Mouse (Mus musculus): ENCODE results near the gene Pi16. TPM values are rescaled to one million over a fixed set of nuclear protein-coding genes. Genes with fewer than 3 reads are reported as not detected.

The Pi16 gene
- total RNA-seq, 2 experiments from 2014 or later: 7.0 to 9.9 TPM

- no peak for ATAC-seq (replicated peaks; ENCODE audit: poor library complexity, severe bottlenecking)
These were observed 9.3 kb downstream of the Pi16 start for GRCm38 (mm10) chr17:29326531-29327529.

- no peak for ATAC-seq (replicated peaks; ENCODE audit: poor library complexity, severe bottlenecking)
These were observed 10.2 kb downstream of the Pi16 start for GRCm38 (mm10) chr17:29327691-29328090.

- ATAC-seq (replicated peaks; ENCODE audit: poor library complexity, severe bottlenecking): no peak
These were observed 12.7 kb downstream of the Pi16 start for GRCm38 (mm10) chr17:29330221-29330620.

GRCm38 (mm10) chr17:29330671-29331410, 13.4 kb downstream of the Pi16 start:
- ATAC-seq (replicated peaks; ENCODE audit: poor library complexity, severe bottlenecking): no peak

GRCm38 (mm10) chr17:29332186-29332685, 14.8 kb downstream of the Pi16 start:
- ATAC-seq (replicated peaks; ENCODE audit: poor library complexity, severe bottlenecking): no peak

GRCm38 (mm10) chr17:29336266-29336990, 18.9 kb downstream of the Pi16 start:
- ATAC-seq (replicated peaks; ENCODE audit: poor library complexity, severe bottlenecking): no peak

GRCm38 (mm10) chr17:29337979-29338823, 20.7 kb downstream of the Pi16 start:
- ATAC-seq (replicated peaks; ENCODE audit: poor library complexity, severe bottlenecking): no peak

GRCm38 (mm10) chr17:29339170-29339768, 21.8 kb downstream of the Pi16 start:
- ATAC-seq (replicated peaks; ENCODE audit: poor library complexity, severe bottlenecking): no peak

GRCm38 (mm10) chr17:29340406-29341261, 23.2 kb downstream of the Pi16 start:
- no peak for ATAC-seq (replicated peaks; ENCODE audit: poor library complexity, severe bottlenecking)

GRCm38 (mm10) chr17:29341591-29342003, 24.1 kb downstream of the Pi16 start:
- peak; percentile 60 for ATAC-seq (replicated peaks; ENCODE audit: poor library complexity, severe bottlenecking)

GRCm38 (mm10) chr17:29342010-29342910, 24.8 kb downstream of the Pi16 start:
- ATAC-seq (replicated peaks; ENCODE audit: poor library complexity, severe bottlenecking): no peak

- ATAC-seq (replicated peaks; ENCODE audit: poor library complexity, severe bottlenecking): no peak
These were observed 25.8 kb downstream of the Pi16 start for GRCm38 (mm10) chr17:29343241-29343640.

- no peak for ATAC-seq (replicated peaks; ENCODE audit: poor library complexity, severe bottlenecking)
These were observed 27.8 kb downstream of the Pi16 start for GRCm38 (mm10) chr17:29345272-29345671.

- no peak for ATAC-seq (replicated peaks; ENCODE audit: poor library complexity, severe bottlenecking)
These were observed 29.1 kb downstream of the Pi16 start for GRCm38 (mm10) chr17:29346496-29347125.

GRCm38 (mm10) chr17:29347126-29347644, 29.7 kb downstream of the Pi16 start:
- ATAC-seq (replicated peaks; ENCODE audit: poor library complexity, severe bottlenecking): 0 out of 2 replicates have a peak, but pooled peaks have one; percentile 0

- ATAC-seq (replicated peaks; ENCODE audit: poor library complexity, severe bottlenecking): peak; percentile 98
These were observed 30.3 kb downstream of the Pi16 start, which contains the start of gene Mtch1 for GRCm38 (mm10) chr17:29347645-29348256. Gene Mtch1 (minus strand): TSS chr17:29347934.

All from granulocyte monocyte progenitor cell, adult 5-6 weeks (primary cell).